Mouse (Mus musculus) pancreas, adult 10 weeks (tissue): ENCODE measurements around the gene Aknad1. TPM values are rescaled to one million over a fixed set of nuclear protein-coding genes. Genes with fewer than 3 reads are reported as not detected.

Experiments used
- polyA plus RNA-seq: library from polyadenylated mRNA; stranded (reverse); fragments of 350-450 nt; fragmentation: Illumina TruSeq; extraction: RNeasy Lipid Tissue Mini Kit (QIAGEN cat#74804); gene quantifications from one replicate; pipeline ENCODE4 v1.2.3, GENCODE M21; 2015; ENCODE audit warnings: low read depth, low replicate concordance; ENCODE audit not compliant: insufficient read depth

Aknad1 gene
- polyA plus RNA-seq, result not detected

GRCm38 (mm10) chr3:108739045-108739708 lies at the start of gene Aknad1:
Gene Aknad1, plus strand, starts transcription at chr3:108739658.

GRCm38 (mm10) chr3:108722036-108722872 lies 17.2 kb upstream of the Aknad1 start, which contains the start of gene Gpsm2:
Gene Gpsm2, minus strand, starts transcription at chr3:108722309.

Other genes starting within 250 kb of the Aknad1 start
- not detected for gene 1700013F07Rik, start 205.5 kb upstream of the Aknad1 start, polyA plus RNA-seq
- 14.1 TPM for gene 5330417C22Rik, start 203.1 kb upstream of the Aknad1 start, polyA plus RNA-seq
- 10.0 TPM for gene Tmem167b, start 177.2 kb upstream of the Aknad1 start, polyA plus RNA-seq
- 4.4 TPM for gene Taf13, start 168.0 kb upstream of the Aknad1 start, polyA plus RNA-seq
- gene Wdr47, start 148.4 kb upstream of the Aknad1 start, polyA plus RNA-seq, result 2.2 TPM
- gene Clcc1, start 85.7 kb upstream of the Aknad1 start, polyA plus RNA-seq, result 8.0 TPM
- 1.1 TPM for gene Gpsm2, start 17.3 kb upstream of the Aknad1 start, polyA plus RNA-seq
- 11.4 TPM for gene Stxbp3, start 100.9 kb downstream of the Aknad1 start, polyA plus RNA-seq
- gene Fndc7, start 150.3 kb downstream of the Aknad1 start, polyA plus RNA-seq, result not detected
- 26.8 TPM for gene Prpf38b, start 172.1 kb downstream of the Aknad1 start, polyA plus RNA-seq
- not detected for gene Henmt1, start 200.2 kb downstream of the Aknad1 start, polyA plus RNA-seq
- gene Gm9857, start 200.8 kb downstream of the Aknad1 start, polyA plus RNA-seq, result not detected